Mouse (Mus musculus): ENCODE results near the gene Dctn3.

- TF ChIP-seq POLR2A (IDR thresholded peaks at IDR 0.05; ENCODE audit: control insufficient read depth, low read depth, low read length) (no peak), CTCF (IDR thresholded peaks at IDR 0.05; ENCODE audit: control insufficient read depth, insufficient read depth, insufficient replicate concordance, low read depth, low read length) (no peak)
Measured at GRCm38 (mm10) chr4:41710229-41710628, 12.7 kb downstream of the Dctn3 start.

All from testis, adult 2 months (tissue).